Mouse (Mus musculus) embryonic facial prominence, embryonic 12.5 days (tissue): ENCODE measurements around the gene Pou1f1. TPM values are rescaled to one million over a fixed set of nuclear protein-coding genes. Genes with fewer than 3 reads are reported as not detected.
A peak's percentile ranks its signal among the peaks of the same experiment; 100 is the strongest.

Experiments
- ATAC-seq: fragments of 200-750 bp; cut with Nextera tagmentation; 2 replicates; pipeline ENCODE4 v1.8.0; 2017; ENCODE audit not compliant: insufficient number of reproducible peaks, insufficient read depth, low FRiP score, low TSS enrichment
- H3K27ac ChIP-seq: fragments of 300-500 bp; sonication (generic); 2 replicates; pipeline ENCODE4 v1.5.1; 2016; ENCODE audit warnings: mild to moderate bottlenecking
- H3K27me3 ChIP-seq: fragments of 300-500 bp; sonication (generic); 2 replicates; pipeline ENCODE4 v1.6.1; 2016; ENCODE audit warnings: mild to moderate bottlenecking, moderate library complexity
- H3K36me3 ChIP-seq: fragments of 300-500 bp; sonication (generic); 2 replicates; pipeline ENCODE4 v1.6.1; 2016; ENCODE audit warnings: mild to moderate bottlenecking
- H3K4me1 ChIP-seq: fragments of 300-500 bp; sonication (generic); 2 replicates; pipeline ENCODE4 v1.6.1; 2016
- H3K4me2 ChIP-seq: fragments of 300-500 bp; sonication (generic); replicated peaks from 2 replicates; pipeline ENCODE4 v1.6.1; 2016; ENCODE audit warnings: mild to moderate bottlenecking, moderate library complexity
- H3K4me3 ChIP-seq: fragments of 300-500 bp; sonication (generic); 2 replicates; pipeline ENCODE4 v1.5.1; 2016; ENCODE audit warnings: mild to moderate bottlenecking
- H3K9ac ChIP-seq: fragments of 300-500 bp; sonication (generic); 2 replicates; pipeline ENCODE4 v1.6.1; 2016; ENCODE audit warnings: mild to moderate bottlenecking, moderate library complexity
- H3K9me3 ChIP-seq: fragments of 300-500 bp; sonication (generic); 2 replicates; pipeline ENCODE4 v1.6.1; 2016; ENCODE audit warnings: mild to moderate bottlenecking, moderate library complexity
- WGBS: fragments of 180-500 bp; shearing (Covaris S2); methylation state at CpG from one replicate; pipeline ENCODE4 v1.1.7; 2016; 5-methylcytosine and 5-hydroxymethylcytosine counted together
- polyA plus RNA-seq: library from polyadenylated mRNA; unstranded; fragments of >200 nt; fragmentation: Nextera tagmentation; extraction: Ambion mirVana; gene quantifications from 2 replicates; pipeline ENCODE4 v1.2.1, GENCODE M21; 2016

Pou1f1 gene
- polyA plus RNA-seq, 1 experiment from 2014 or later, result 0.10 TPM

GRCm38 (mm10) chr16:65543676-65544293, 23.5 kb downstream of the Pou1f1 start:
- Histone ChIP-seq H3K4me1 (no peaks in the 10 kb centered on the region), H3K27me3 (no peaks in the 10 kb centered on the region), H3K4me3 (no peak overlapping the region), H3K4me2 (no peak overlapping the region), H3K27ac (no peak overlapping the region), H3K9me3 (no peaks in the 10 kb centered on the region), H3K36me3 (peaks cover 20% of the 10 kb centered on the region; the same call in 1 of the 2 replicates), H3K9ac (no peak overlapping the region)
- ATAC-seq, result no peak
- 87% methylated on average over 11 of the region's 11 CpGs for WGBS

- Histone ChIP-seq H3K9ac (no peak overlapping the region), H3K4me1 (no peaks in the 10 kb centered on the region), H3K4me3 (no peak overlapping the region), H3K27ac (no peak overlapping the region), H3K4me2 (no peak overlapping the region), H3K9me3 (no peaks in the 10 kb centered on the region), H3K36me3 (peaks cover 4% of the 10 kb centered on the region; the same call in 1 of the 2 replicates), H3K27me3 (no peaks in the 10 kb centered on the region)
- WGBS, result 88% methylated on average over 7 of the region's 7 CpGs
- no peak for ATAC-seq
Measured at GRCm38 (mm10) chr16:65548960-65549359, 28.6 kb downstream of the Pou1f1 start.

- Histone ChIP-seq H3K4me3 (no peak overlapping the region), H3K4me1 (no peaks in the 10 kb centered on the region), H3K9ac (no peak overlapping the region), H3K9me3 (no peaks in the 10 kb centered on the region), H3K27ac (no peak overlapping the region), H3K36me3 (no peaks in the 10 kb centered on the region), H3K27me3 (no peaks in the 10 kb centered on the region), H3K4me2 (no peak overlapping the region)
- 55% methylated on average over 13 of the region's 13 CpGs for WGBS
- no peak for ATAC-seq
Measured at GRCm38 (mm10) chr16:65550814-65551213, 30.5 kb downstream of the Pou1f1 start.

- 70% methylated on average over 5 of the region's 5 CpGs for WGBS
- H3K27ac ChIP-seq, result no peak overlapping the region
- no peaks in the 10 kb centered on the region for H3K27me3 ChIP-seq
- 0 out of 2 replicates have a peak, but pooled peaks cover 3% of the 10 kb centered on the region for H3K36me3 ChIP-seq
- H3K9me3 ChIP-seq, result no peaks in the 10 kb centered on the region
- no peak for ATAC-seq
- H3K4me2 ChIP-seq, result no peak overlapping the region
- H3K4me1 ChIP-seq, result no peaks in the 10 kb centered on the region
- no peak overlapping the region for H3K9ac ChIP-seq
- H3K4me3 ChIP-seq, result no peak overlapping the region
Measured at GRCm38 (mm10) chr16:65554267-65554666, 34.0 kb downstream of the Pou1f1 start.

GRCm38 (mm10) chr16:65557369-65557768, 37.1 kb downstream of the Pou1f1 start:
- Histone ChIP-seq H3K27ac (no peak overlapping the region), H3K4me2 (no peak overlapping the region), H3K4me3 (no peak overlapping the region), H3K9me3 (no peaks in the 10 kb centered on the region), H3K27me3 (no peaks in the 10 kb centered on the region), H3K9ac (no peak overlapping the region), H3K4me1 (no peaks in the 10 kb centered on the region), H3K36me3 (0 out of 2 replicates have a peak, but pooled peaks cover 3% of the 10 kb centered on the region)
- WGBS, result 54% methylated on average over 5 of the region's 5 CpGs
- ATAC-seq, result no peak

GRCm38 (mm10) chr16:65559591-65559990, 39.3 kb downstream of the Pou1f1 start:
- Histone ChIP-seq H3K4me3 (no peak overlapping the region), H3K27ac (no peak overlapping the region), H3K36me3 (0 out of 2 replicates have a peak, but pooled peaks cover 3% of the 10 kb centered on the region), H3K4me2 (no peak overlapping the region), H3K4me1 (peaks cover 2% of the 10 kb centered on the region; the same call in 1 of the 2 replicates), H3K9ac (no peak overlapping the region), H3K27me3 (no peaks in the 10 kb centered on the region), H3K9me3 (no peaks in the 10 kb centered on the region)
- 82% methylated on average over 2 of the region's 2 CpGs for WGBS
- no peak for ATAC-seq

- Histone ChIP-seq H3K4me1 (peaks cover 2% of the 10 kb centered on the region; the same call in 1 of the 2 replicates), H3K36me3 (0 out of 2 replicates have a peak, but pooled peaks cover 3% of the 10 kb centered on the region), H3K27me3 (no peaks in the 10 kb centered on the region), H3K27ac (peak overlapping the region; percentile 41; the same call in 1 of the 2 replicates), H3K9ac (peak overlapping the region; percentile 90), H3K4me2 (peak overlapping the region; percentile 70), H3K4me3 (peak overlapping the region; percentile 95), H3K9me3 (no peaks in the 10 kb centered on the region)
- 7% methylated on average over 8 of the region's 8 CpGs for WGBS
- ATAC-seq, result peak; percentile 55; the same call in 1 of the 2 replicates
Measured at GRCm38 (mm10) chr16:65560996-65561962, 41.0 kb downstream of the Pou1f1 start.

- no peaks in the 10 kb centered on the region for H3K27me3 ChIP-seq
- peaks cover 2% of the 10 kb centered on the region; the same call in 1 of the 2 replicates for H3K4me1 ChIP-seq
- peak within 1 kb of the TSS; percentile 70 for H3K4me2 ChIP-seq
- peak; percentile 90 for ATAC-seq
- 0 out of 2 replicates have a peak, but pooled peaks cover 3% of the 10 kb centered on the region for H3K36me3 ChIP-seq
- H3K4me3 ChIP-seq, result peak within 1 kb of the TSS; percentile 95
- H3K9ac ChIP-seq, result peak within 1 kb of the TSS; percentile 90
- peak within 1 kb of the TSS; percentile 41; the same call in 1 of the 2 replicates for H3K27ac ChIP-seq
- under 1% methylated on average over 68 of the region's 69 CpGs for WGBS
- H3K9me3 ChIP-seq, result no peaks in the 10 kb centered on the region
Measured at GRCm38 (mm10) chr16:65561963-65562863, 41.9 kb downstream of the Pou1f1 start, which contains the start of gene Chmp2b. Gene Chmp2b, minus strand, starts transcription at chr16:65562726.

- H3K4me3 ChIP-seq, result peak overlapping the region; percentile 95
Measured at GRCm38 (mm10) chr16:65562864-65563206, 42.5 kb downstream of the Pou1f1 start.

GRCm38 (mm10) chr16:65564306-65564705, 44.0 kb downstream of the Pou1f1 start:
- no peaks in the 10 kb centered on the region for H3K9me3 ChIP-seq
- H3K27ac ChIP-seq, result no peak overlapping the region
- no peak overlapping the region for H3K4me2 ChIP-seq
- H3K9ac ChIP-seq, result no peak overlapping the region
- no peak for ATAC-seq
- H3K4me1 ChIP-seq, result peaks cover 2% of the 10 kb centered on the region; the same call in 1 of the 2 replicates
- H3K27me3 ChIP-seq, result no peaks in the 10 kb centered on the region
- no peak overlapping the region for H3K4me3 ChIP-seq
- WGBS, result 83% methylated on average over 8 of the region's 8 CpGs
- no peaks in the 10 kb centered on the region for H3K36me3 ChIP-seq

More at GRCm38 (mm10) chr16:65562864-65563206, 42.5 kb downstream of the Pou1f1 start:
- Histone ChIP-seq H3K27me3 (no peaks in the 10 kb centered on the region), H3K27ac (no peak overlapping the region; the same call in 1 of the 2 replicates), H3K4me2 (peak overlapping the region; percentile 70), H3K36me3 (0 out of 2 replicates have a peak, but pooled peaks cover 3% of the 10 kb centered on the region), H3K9me3 (no peaks in the 10 kb centered on the region), H3K9ac (peak overlapping the region; percentile 90), H3K4me1 (peaks cover 2% of the 10 kb centered on the region; the same call in 1 of the 2 replicates)
- under 1% methylated on average over 10 of the region's 10 CpGs for WGBS
- ATAC-seq, result peak; percentile 73

- ATAC-seq, result no peak
- Histone ChIP-seq H3K9me3 (no peaks in the 10 kb centered on the region), H3K27me3 (no peaks in the 10 kb centered on the region), H3K4me2 (no peak overlapping the region), H3K4me3 (no peak overlapping the region), H3K4me1 (peaks cover 2% of the 10 kb centered on the region; the same call in 1 of the 2 replicates), H3K9ac (no peak overlapping the region), H3K36me3 (no peaks in the 10 kb centered on the region), H3K27ac (no peak overlapping the region)
- WGBS, result 86% methylated on average over 1 of the region's 1 CpGs
Measured at GRCm38 (mm10) chr16:65564951-65565350, 44.6 kb downstream of the Pou1f1 start.
